Mouse (Mus musculus) heart, embryonic 14.5 days (tissue): Measurements from ENCODE around the gene Fut4. TPM values are rescaled to one million over a fixed set of nuclear protein-coding genes. Genes with fewer than 3 reads are reported as not detected.
"Not testable (repeated sequence)": the region's sequence is repeated elsewhere in the genome, so short reads cannot be mapped to it uniquely, and the experiment has no call there.

ENCODE experiments used
- ATAC-seq: fragments of 200-750 bp; cut with Nextera tagmentation; 2 replicates; pipeline ENCODE4 v1.8.0; 2017; ENCODE audit warnings: low read depth, moderate TSS enrichment; ENCODE audit not compliant: insufficient number of reproducible peaks, insufficient read depth, low FRiP score
- H3K27ac ChIP-seq, 2 experiments: fragments of 200-500 bp in 1 of 2; fragments of 300-500 bp in 1 of 2; sonication (generic) in 1 of 2; replicated peaks in 1 of 2; 2 replicates each; pipeline ENCODE4 v1.5.1; 2012 to 2014; ENCODE audit warnings: low read depth in 2 of 2, low read length in 2 of 2, control low read depth in 1 of 2, mild to moderate bottlenecking in 1 of 2, mixed read lengths in 1 of 2; ENCODE audit not compliant: control insufficient read depth in 1 of 2, insufficient read depth in 1 of 2
- H3K27me3 ChIP-seq: fragments of 300-500 bp; sonication (generic); 2 replicates; pipeline ENCODE4 v1.6.1; 2014; ENCODE audit warnings: mild to moderate bottlenecking, low read length, control low read depth; ENCODE audit not compliant: control insufficient read depth, insufficient read depth
- H3K36me3 ChIP-seq: fragments of 300-500 bp; sonication (generic); 2 replicates; pipeline ENCODE4 v1.6.1; 2014; ENCODE audit warnings: mild to moderate bottlenecking, control low read depth, low read length, mixed read lengths; ENCODE audit not compliant: control insufficient read depth, insufficient read depth
- H3K4me1 ChIP-seq, 2 experiments: fragments of 200-500 bp in 1 of 2; fragments of 300-500 bp in 1 of 2; sonication (generic) in 1 of 2; 2 replicates each; pipeline ENCODE4 v1.6.1; 2012 to 2014; ENCODE audit warnings: low read length in 2 of 2, control low read depth in 1 of 2, mixed read lengths in 1 of 2; ENCODE audit not compliant: control insufficient read depth in 2 of 2, insufficient read depth in 2 of 2
- H3K4me2 ChIP-seq: fragments of 300-500 bp; sonication (generic); 2 replicates; pipeline ENCODE4 v1.6.1; 2014; ENCODE audit warnings: mild to moderate bottlenecking, low read length
- H3K4me3 ChIP-seq, 2 experiments: fragments of 200-500 bp in 1 of 2; fragments of 300-500 bp in 1 of 2; sonication (generic) in 1 of 2; 2 replicates each; pipeline ENCODE4 v1.5.1; 2012 to 2014; ENCODE audit warnings: low read length in 2 of 2, mild to moderate bottlenecking in 2 of 2, control low read depth in 1 of 2, low read depth in 1 of 2, moderate library complexity in 1 of 2; ENCODE audit not compliant: control insufficient read depth in 1 of 2, insufficient read depth in 1 of 2
- H3K9ac ChIP-seq: fragments of 300-500 bp; sonication (generic); 2 replicates; pipeline ENCODE4 v1.6.1; 2014; ENCODE audit warnings: mild to moderate bottlenecking, low read length
- H3K9me3 ChIP-seq: fragments of 300-500 bp; sonication (generic); 2 replicates; pipeline ENCODE4 v1.6.1; 2016; ENCODE audit warnings: low read length, control low read depth; ENCODE audit not compliant: control insufficient read depth
- WGBS: fragments of 180-500 bp; shearing (Covaris S2); extraction: QIAGEN DNeasy Blood & Tissue Kit; methylation state at CpG from one replicate; pipeline ENCODE4 v1.1.7; 2014; 5-methylcytosine and 5-hydroxymethylcytosine counted together
- polyA plus RNA-seq: library from polyadenylated mRNA; unstranded; fragments of >200 nt; fragmentation: Nextera tagmentation; extraction: Ambion mirVana; gene quantifications from 2 replicates; pipeline ENCODE4 v1.2.1, GENCODE M21; 2014

Fut4 gene
- polyA plus RNA-seq, 1 experiment from 2014 or later = 1.2 TPM

DNA sequence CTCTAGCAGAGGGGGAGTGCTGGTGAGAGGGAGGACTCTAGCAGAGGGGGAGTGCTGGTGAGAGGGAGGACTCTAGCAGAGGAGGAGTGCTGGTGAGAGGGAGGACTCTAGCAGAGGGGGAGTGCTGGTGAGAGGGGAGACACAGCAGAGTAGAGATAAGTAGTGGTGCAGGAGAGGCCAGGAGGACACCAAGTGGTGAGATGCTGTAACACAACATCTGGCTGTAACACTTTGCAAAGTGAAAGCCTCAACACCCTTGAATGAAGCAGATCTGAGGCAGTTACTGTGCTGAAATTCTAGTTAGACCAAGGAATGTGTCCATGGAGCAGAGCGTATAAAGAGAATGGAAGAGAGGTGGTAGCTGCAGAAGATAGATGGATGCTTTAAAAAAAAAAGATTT, 51.4 kb downstream of the Fut4 start:
- not testable (repeated sequence) for H3K9me3 ChIP-seq, H3K4me3 ChIP-seq, H3K36me3 ChIP-seq, H3K27me3 ChIP-seq, H3K4me2 ChIP-seq, H3K4me1 ChIP-seq, ATAC-seq, H3K27ac ChIP-seq, H3K9ac ChIP-seq
- 78% methylated on average over 1 of the region's 1 CpGs for WGBS

GRCm38 (mm10) chr9:14699288-14699640, 52.9 kb downstream of the Fut4 start:
- Histone ChIP-seq H3K27me3 (no peaks in the 10 kb centered on the region), H3K36me3 (no peaks in the 10 kb centered on the region), H3K9ac (no peak overlapping the region), H3K27ac (no peak overlapping the region), H3K4me1 (no peaks in the 10 kb centered on the region), H3K4me3 (no peak overlapping the region), H3K4me2 (no peak overlapping the region), H3K9me3 (no peaks in the 10 kb centered on the region)
- 43% methylated on average over 7 of the region's 7 CpGs for WGBS
- ATAC-seq = no peak

DNA sequence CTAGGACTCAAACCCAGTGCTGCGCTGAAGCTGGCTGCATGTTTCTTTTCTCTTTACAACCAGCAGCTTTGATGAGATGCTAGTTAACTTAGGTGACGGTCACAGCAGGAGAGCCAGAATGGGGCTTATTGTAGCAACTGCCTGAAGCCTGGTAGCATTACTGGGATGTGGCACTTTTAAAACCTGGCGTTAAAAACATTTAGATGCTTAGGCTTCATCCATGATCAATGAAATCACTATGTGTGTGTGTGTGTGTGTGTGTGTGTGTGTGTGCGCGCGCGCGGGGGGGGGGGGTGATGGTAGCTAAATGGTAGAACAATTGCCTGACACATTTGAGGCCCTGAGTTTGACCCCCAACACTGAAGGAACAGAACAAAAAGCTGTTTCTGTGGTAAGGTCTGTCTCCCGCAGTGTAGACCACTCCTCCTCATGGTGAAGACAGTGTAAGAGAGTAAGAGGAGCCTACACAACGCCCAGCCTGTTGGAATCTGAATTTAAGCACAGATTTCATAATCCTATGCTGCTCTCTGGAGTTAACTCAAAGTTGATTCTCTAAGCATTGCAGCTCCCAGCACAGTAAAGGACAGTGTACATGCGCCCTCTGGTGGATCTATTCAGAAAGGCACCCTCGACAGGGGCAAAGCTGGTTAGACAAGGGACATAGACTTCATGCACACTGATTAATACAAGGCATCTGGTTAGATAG, 53.5 kb downstream of the Fut4 start:
- ATAC-seq = peak; percentile 82
- Histone ChIP-seq H3K9ac (no peak overlapping the region), H3K27ac (no peak overlapping the region), H3K36me3 (no peaks in the 10 kb centered on the region), H3K4me2 (no peak overlapping the region), H3K9me3 (no peaks in the 10 kb centered on the region), H3K27me3 (no peaks in the 10 kb centered on the region), H3K4me3 (no peak overlapping the region), H3K4me1 (no peaks in the 10 kb centered on the region)
- WGBS = 44% methylated on average over 12 of the region's 12 CpGs

Other genes with a start within 250 kb of the Fut4 start
- gene Amotl1, start 107.3 kb downstream of the Fut4 start, polyA plus RNA-seq = 25.5 and 26.4 TPM in 2 replicates
- 0.07 TPM in 1 of 2 replicates, not detected in the other for gene Piwil4, start 11.7 kb downstream of the Fut4 start, polyA plus RNA-seq
- not detected in 2 replicates for gene 1700012B09Rik, start 18.6 kb upstream of the Fut4 start, polyA plus RNA-seq
- 11.9 and 14.7 TPM in 2 replicates for gene Mre11a, start 32.3 kb upstream of the Fut4 start, polyA plus RNA-seq
- 22.4 and 23.2 TPM in 2 replicates for gene Ankrd49, start 32.5 kb upstream of the Fut4 start, polyA plus RNA-seq
- gene Gpr83, start 107.8 kb upstream of the Fut4 start, polyA plus RNA-seq = 0.18 TPM in 1 of 2 replicates, not detected in the other
- gene Izumo1r, start 151.6 kb upstream of the Fut4 start, polyA plus RNA-seq = not detected in 2 replicates